Mouse (Mus musculus): ENCODE data around the gene Cst7. TPM values are rescaled to one million over a fixed set of nuclear protein-coding genes. Genes with fewer than 3 reads are reported as not detected.

Cst7 gene
- total RNA-seq, 2 experiments from 2014 or later = 389 to 485 TPM

DNA sequence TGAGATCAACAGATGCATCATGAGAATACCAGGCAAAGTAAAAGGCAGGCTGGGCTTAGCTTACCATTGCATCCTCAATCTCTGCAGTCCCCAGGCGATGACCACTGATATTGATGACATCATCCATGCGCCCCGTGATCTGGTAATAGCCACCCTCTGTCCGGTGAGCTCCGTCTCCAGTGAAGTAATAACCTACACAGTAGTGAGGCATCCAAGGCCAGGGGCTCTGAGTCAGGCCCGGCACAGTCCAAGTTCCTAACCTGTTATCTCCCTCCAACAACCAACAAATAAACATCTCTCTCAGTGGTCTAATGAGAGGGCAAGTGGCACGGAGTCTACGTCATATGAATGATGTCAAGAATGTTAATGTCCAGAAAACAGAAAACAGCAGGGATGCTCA, 54.7 kb downstream of the Cst7 start:
- no peak for ATAC-seq (replicated peaks; ENCODE audit: poor library complexity)

DNA sequence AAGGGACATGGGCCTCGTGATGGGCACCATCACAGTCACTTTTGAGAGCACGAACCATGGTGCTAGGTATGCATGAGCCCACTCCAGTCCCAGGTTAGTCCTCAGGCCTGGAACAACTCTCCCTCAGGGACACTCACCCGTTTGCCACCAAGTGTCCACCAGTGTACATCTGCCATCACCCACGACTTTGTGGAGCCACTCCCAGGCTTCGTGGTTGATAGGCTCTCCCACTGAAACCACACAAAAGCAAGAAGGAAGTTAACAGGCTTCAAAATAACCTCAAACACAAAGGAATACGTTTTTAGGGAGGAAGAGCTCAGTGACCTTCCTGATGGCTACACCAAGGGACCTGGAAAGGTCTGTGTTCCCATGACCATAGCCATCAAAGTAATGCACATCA, 56.9 kb downstream of the Cst7 start:
- ATAC-seq (replicated peaks; ENCODE audit: poor library complexity) = peak; percentile 60

Other genes with a start within 250 kb of the Cst7 start
- 1.5 and 1.7 TPM in 2 replicates for gene Gm10130, start 246.7 kb upstream of the Cst7 start, total RNA-seq (2015)
- gene Gm10130, start 246.7 kb upstream of the Cst7 start, total RNA-seq (2017) = 10.7 and 18.8 TPM in 2 replicates
- 2.2 and 2.4 TPM in 2 replicates for gene 3300002I08Rik, start 207.7 kb upstream of the Cst7 start, total RNA-seq (2015)
- 4.9 and 6.6 TPM in 2 replicates for gene 3300002I08Rik, start 207.7 kb upstream of the Cst7 start, total RNA-seq (2017)
- gene Zfp442, start 118.9 kb upstream of the Cst7 start, total RNA-seq (2015) = 3.1 and 4.5 TPM in 2 replicates
- 4.5 TPM in 2 replicates for gene Zfp442, start 118.9 kb upstream of the Cst7 start, total RNA-seq (2017)
- gene Zfp345, start 85.3 kb upstream of the Cst7 start, total RNA-seq (2015) = 0.12 and 1.1 TPM in 2 replicates
- gene Zfp345, start 85.3 kb upstream of the Cst7 start, total RNA-seq (2017) = 0.17 TPM in 1 of 2 replicates, not detected in the other
- gene Apmap, start 38.2 kb downstream of the Cst7 start, total RNA-seq (2015) = 33.7 and 36.6 TPM in 2 replicates
- gene Apmap, start 38.2 kb downstream of the Cst7 start, total RNA-seq (2017) = 71.2 and 73.6 TPM in 2 replicates
- 9.7 and 18.1 TPM in 2 replicates for gene Acss1, start 98.1 kb downstream of the Cst7 start, total RNA-seq (2015)
- gene Acss1, start 98.1 kb downstream of the Cst7 start, total RNA-seq (2017) = 15.4 and 20.7 TPM in 2 replicates
- gene Vsx1, start 118.9 kb downstream of the Cst7 start, total RNA-seq (2015) = not detected in 2 replicates
- gene Vsx1, start 118.9 kb downstream of the Cst7 start, total RNA-seq (2017) = not detected in 2 replicates
- 11.5 and 11.8 TPM in 2 replicates for gene Entpd6, start 178.6 kb downstream of the Cst7 start, total RNA-seq (2015)
- gene Entpd6, start 178.6 kb downstream of the Cst7 start, total RNA-seq (2017) = 13.3 and 18.0 TPM in 2 replicates
- gene Pygb, start 216.3 kb downstream of the Cst7 start, total RNA-seq (2015) = 8.5 and 8.7 TPM in 2 replicates
- gene Pygb, start 216.3 kb downstream of the Cst7 start, total RNA-seq (2017) = 24.0 and 33.9 TPM in 2 replicates

Data from megakaryocyte progenitor cell, adult 5-6 weeks (primary cell).